Mouse (Mus musculus): ENCODE measurements around the gene Crybb1. TPM values are rescaled to one million over a fixed set of nuclear protein-coding genes. Genes with fewer than 3 reads are reported as not detected.

Crybb1 gene
- polyA plus RNA-seq, 1 experiment = not detected

GRCm38 (mm10) chr5:112242361-112242778 lies 13.2 kb upstream of the Crybb1 start:
- TF ChIP-seq TAL1 (IDR thresholded peaks at IDR 0.05; ENCODE audit: low read length) = peak; percentile 16; the same call in 1 of the 3 replicates
- no peak for TF ChIP-seq GATA1 (IDR thresholded peaks at IDR 0.05; ENCODE audit: low read length)
- Histone ChIP-seq H3K36me3 (ENCODE audit: control insufficient read depth) (peaks cover 5% of the 10 kb centered on the region; the same call in 1 of the 2 replicates), H3K27me3 (ENCODE audit: control insufficient read depth) (peaks cover 9% of the 10 kb centered on the region), H3K9me3 (ENCODE audit: control insufficient read depth, low read length) (peaks cover 13% of the 10 kb centered on the region), H3K4me3 (replicated peaks) (no peak overlapping the region), H3K4me1 (ENCODE audit: control insufficient read depth) (peaks cover 59% of the 10 kb centered on the region)

GRCm38 (mm10) chr5:112243041-112243440 lies 12.6 kb upstream of the Crybb1 start:
- Histone ChIP-seq H3K9me3 (ENCODE audit: control insufficient read depth, low read length) (peaks cover 13% of the 10 kb centered on the region), H3K4me3 (replicated peaks) (no peak overlapping the region), H3K4me1 (ENCODE audit: control insufficient read depth) (peaks cover 59% of the 10 kb centered on the region), H3K27me3 (ENCODE audit: control insufficient read depth) (peaks cover 4% of the 10 kb centered on the region), H3K36me3 (ENCODE audit: control insufficient read depth) (peaks cover 5% of the 10 kb centered on the region; the same call in 1 of the 2 replicates)
- TF ChIP-seq TAL1 (IDR thresholded peaks at IDR 0.05; ENCODE audit: low read length) = no peak
- no peak for TF ChIP-seq GATA1 (IDR thresholded peaks at IDR 0.05; ENCODE audit: low read length)

- Histone ChIP-seq H3K9me3 (ENCODE audit: control insufficient read depth, low read length) (peaks cover 13% of the 10 kb centered on the region), H3K4me3 (replicated peaks) (no peak overlapping the region), H3K4me1 (ENCODE audit: control insufficient read depth) (peaks cover 59% of the 10 kb centered on the region), H3K36me3 (ENCODE audit: control insufficient read depth) (peaks cover 5% of the 10 kb centered on the region; the same call in 1 of the 2 replicates), H3K27me3 (ENCODE audit: control insufficient read depth) (no peaks in the 10 kb centered on the region; the same call in 1 of the 2 replicates)
- TF ChIP-seq GATA1 (IDR thresholded peaks at IDR 0.05; ENCODE audit: low read length) = no peak
- no peak for TF ChIP-seq TAL1 (IDR thresholded peaks at IDR 0.05; ENCODE audit: low read length)
These were observed 11.9 kb upstream of the Crybb1 start for GRCm38 (mm10) chr5:112243539-112244274.

- Histone ChIP-seq H3K27me3 (ENCODE audit: control insufficient read depth) (no peaks in the 10 kb centered on the region; the same call in 1 of the 2 replicates), H3K36me3 (ENCODE audit: control insufficient read depth) (peaks cover 5% of the 10 kb centered on the region; the same call in 1 of the 2 replicates), H3K4me1 (ENCODE audit: control insufficient read depth) (peaks cover 59% of the 10 kb centered on the region), H3K4me3 (replicated peaks) (no peak overlapping the region), H3K9me3 (ENCODE audit: control insufficient read depth, low read length) (peaks cover 13% of the 10 kb centered on the region)
- TF ChIP-seq TAL1 (IDR thresholded peaks at IDR 0.05; ENCODE audit: low read length) (no peak), GATA1 (IDR thresholded peaks at IDR 0.05; ENCODE audit: low read length) (no peak)
These were observed 11.4 kb upstream of the Crybb1 start for GRCm38 (mm10) chr5:112244275-112244562.

GRCm38 (mm10) chr5:112244890-112245615 lies 10.6 kb upstream of the Crybb1 start:
- peaks cover 5% of the 10 kb centered on the region; the same call in 1 of the 2 replicates for H3K36me3 ChIP-seq (ENCODE audit: control insufficient read depth)
- H3K27me3 ChIP-seq (ENCODE audit: control insufficient read depth) = no peaks in the 10 kb centered on the region
- no peak overlapping the region for H3K4me3 ChIP-seq (replicated peaks)
- H3K4me1 ChIP-seq (ENCODE audit: control insufficient read depth) = peaks cover 52% of the 10 kb centered on the region
- TF ChIP-seq GATA1 (IDR thresholded peaks at IDR 0.05; ENCODE audit: low read length) (no peak), TAL1 (IDR thresholded peaks at IDR 0.05; ENCODE audit: low read length) (no peak)
- peaks cover 8% of the 10 kb centered on the region for H3K9me3 ChIP-seq (ENCODE audit: control insufficient read depth, low read length)

- Histone ChIP-seq H3K36me3 (ENCODE audit: control insufficient read depth) (peaks cover 5% of the 10 kb centered on the region; the same call in 1 of the 2 replicates), H3K9me3 (ENCODE audit: control insufficient read depth, low read length) (peaks cover 8% of the 10 kb centered on the region), H3K27me3 (ENCODE audit: control insufficient read depth) (no peaks in the 10 kb centered on the region), H3K4me1 (ENCODE audit: control insufficient read depth) (peaks cover 36% of the 10 kb centered on the region), H3K4me3 (replicated peaks) (no peak overlapping the region)
- TF ChIP-seq GATA1 (IDR thresholded peaks at IDR 0.05; ENCODE audit: low read length) = no peak
- no peak for TF ChIP-seq TAL1 (IDR thresholded peaks at IDR 0.05; ENCODE audit: low read length)
These were observed 8.2 kb upstream of the Crybb1 start for GRCm38 (mm10) chr5:112247399-112247798.

GRCm38 (mm10) chr5:112249106-112249505 lies 6.5 kb upstream of the Crybb1 start:
- Histone ChIP-seq H3K4me1 (ENCODE audit: control insufficient read depth) (peaks cover 35% of the 10 kb centered on the region), H3K27me3 (ENCODE audit: control insufficient read depth) (no peaks in the 10 kb centered on the region), H3K4me3 (replicated peaks) (no peak overlapping the region), H3K9me3 (ENCODE audit: control insufficient read depth, low read length) (no peaks in the 10 kb centered on the region), H3K36me3 (ENCODE audit: control insufficient read depth) (no peaks in the 10 kb centered on the region)
- TF ChIP-seq TAL1 (IDR thresholded peaks at IDR 0.05; ENCODE audit: low read length) (no peak), GATA1 (IDR thresholded peaks at IDR 0.05; ENCODE audit: low read length) (no peak)

GRCm38 (mm10) chr5:112252400-112252799 lies 3.2 kb upstream of the Crybb1 start, which contains the start of gene Cryba4:
Gene Cryba4 (minus strand): TSS chr5:112252518.
- H3K36me3 ChIP-seq (ENCODE audit: control insufficient read depth) = no peaks in the 10 kb centered on the region
- no peaks in the 10 kb centered on the region for H3K27me3 ChIP-seq (ENCODE audit: control insufficient read depth)
- no peaks in the 10 kb centered on the region for H3K9me3 ChIP-seq (ENCODE audit: control insufficient read depth, low read length)
- TF ChIP-seq TAL1 (IDR thresholded peaks at IDR 0.05; ENCODE audit: low read length) = no peak
- no peak for TF ChIP-seq GATA1 (IDR thresholded peaks at IDR 0.05; ENCODE audit: low read length)
- no peak within 1 kb of the TSS for H3K4me3 ChIP-seq (replicated peaks)
- H3K4me1 ChIP-seq (ENCODE audit: control insufficient read depth) = peaks cover 21% of the 10 kb centered on the region

- Histone ChIP-seq H3K36me3 (ENCODE audit: control insufficient read depth) (no peaks in the 10 kb centered on the region), H3K9me3 (ENCODE audit: control insufficient read depth, low read length) (no peaks in the 10 kb centered on the region), H3K4me3 (replicated peaks) (no peak overlapping the region), H3K27me3 (ENCODE audit: control insufficient read depth) (no peaks in the 10 kb centered on the region), H3K4me1 (ENCODE audit: control insufficient read depth) (peaks cover 21% of the 10 kb centered on the region)
- TF ChIP-seq GATA1 (IDR thresholded peaks at IDR 0.05; ENCODE audit: low read length) = no peak
- no peak for TF ChIP-seq TAL1 (IDR thresholded peaks at IDR 0.05; ENCODE audit: low read length)
These were observed 2.4 kb upstream of the Crybb1 start for GRCm38 (mm10) chr5:112253169-112253568.

All from erythroblast, embryonic 14.5 days (primary cell).